Comparison of ENCODE assay signal across 15 mouse cellular contexts in genomic region chr16:29174831-29175350, GRCm38 (mm10). TPM values are rescaled to one million over a fixed set of nuclear protein-coding genes. Genes with fewer than 3 reads are reported as not detected.
DNase-seq lines count a peak whose midpoint lies in the region; ATAC-seq lines count a peak whose summit lies in the region.
"Had no signal": no experiment of that assay in that cellular context is flagged by ENCODE, and none has a peak within 500 bp of the region (broad histone marks: within the 10 kb centered on the region; RNA-seq: fewer than 3 reads in every experiment).

No protein-coding gene starts in this region.

- no peaks in the 10 kb centered on the region for H3K4me1 ChIP-seq in embryonic facial prominence, embryonic 12.5 days
- no peaks in the 10 kb centered on the region for H3K4me1 ChIP-seq in embryonic facial prominence, embryonic 10.5 days
- H3K4me1 ChIP-seq in lung, embryonic 16.5 days (replicated peaks; ENCODE audit: control insufficient read depth, insufficient read depth, low read length) = no peaks in the 10 kb centered on the region
- H3K4me1 ChIP-seq: hindbrain, embryonic 15.5 days; limb, embryonic 13.5 days had no signal

- H3K36me3 ChIP-seq in embryonic facial prominence, embryonic 12.5 days = no peaks in the 10 kb centered on the region
- H3K36me3 ChIP-seq in embryonic facial prominence, embryonic 10.5 days (replicated peaks) = no peaks in the 10 kb centered on the region
- H3K36me3 ChIP-seq in lung, embryonic 16.5 days (ENCODE audit: control insufficient read depth, insufficient read depth, low read length) = no peaks in the 10 kb centered on the region
- H3K36me3 ChIP-seq: hindbrain, embryonic 15.5 days; limb, embryonic 13.5 days had no signal

- no peak for DNase-seq in embryonic facial prominence, embryonic 10.5 days (ENCODE audit: low spot score)
- DNase-seq in lung, postnatal 14 days = no peak
- DNase-seq in fat pad, adult 2 months (ENCODE audit: extremely low read depth, low read depth, low spot score) = peak; percentile 16
- DNase-seq in lung, postnatal 25 days (ENCODE audit: low spot score) = peak; percentile 3
- no peak for DNase-seq in cerebellum, adult 11-12 months
- no peak for DNase-seq in gastrocnemius, adult 8-10 months (ENCODE audit: low spot score in 2 of 2)
- DNase-seq: B cell, adult 2 months; cerebellum, adult 2 months; embryo, embryonic 11 days; kidney, adult 18-20 months; kidney, postnatal 4 days had no signal

- H3K27ac ChIP-seq in embryonic facial prominence, embryonic 12.5 days = no peak overlapping the region
- H3K27ac ChIP-seq in embryonic facial prominence, embryonic 10.5 days (replicated peaks) = no peak overlapping the region
- no peak overlapping the region for H3K27ac ChIP-seq in lung, embryonic 16.5 days (ENCODE audit: low read length)
- H3K27ac ChIP-seq: hindbrain, embryonic 15.5 days; limb, embryonic 13.5 days had no signal

- ATAC-seq in embryonic facial prominence, embryonic 12.5 days (ENCODE audit: insufficient number of reproducible peaks, insufficient read depth, low FRiP score, low TSS enrichment) = peak; percentile 47; the same call in 1 of the 2 replicates
- peak; percentile 15; the same call in 1 of the 2 replicates for ATAC-seq in lung, embryonic 16.5 days (ENCODE audit: low read depth)

- no peaks in the 10 kb centered on the region for H3K9me3 ChIP-seq in embryonic facial prominence, embryonic 12.5 days
- H3K9me3 ChIP-seq in embryonic facial prominence, embryonic 10.5 days = no peaks in the 10 kb centered on the region
- no peaks in the 10 kb centered on the region for H3K9me3 ChIP-seq in lung, embryonic 16.5 days (ENCODE audit: control insufficient read depth, low read length)
- H3K9me3 ChIP-seq: hindbrain, embryonic 15.5 days; limb, embryonic 13.5 days had no signal

- H3K27me3 ChIP-seq in embryonic facial prominence, embryonic 12.5 days = no peaks in the 10 kb centered on the region
- no peaks in the 10 kb centered on the region for H3K27me3 ChIP-seq in embryonic facial prominence, embryonic 10.5 days (replicated peaks; ENCODE audit: low read depth, poor library complexity, severe bottlenecking)
- H3K27me3 ChIP-seq in lung, embryonic 16.5 days (ENCODE audit: control insufficient read depth, insufficient read depth, low read depth, low read length) = no peaks in the 10 kb centered on the region
- H3K27me3 ChIP-seq: hindbrain, embryonic 15.5 days; limb, embryonic 13.5 days had no signal

- H3K4me2 ChIP-seq in embryonic facial prominence, embryonic 12.5 days (replicated peaks) = no peak overlapping the region
- no peak overlapping the region for H3K4me2 ChIP-seq in lung, embryonic 16.5 days (ENCODE audit: low read depth, low read length)
- H3K4me2 ChIP-seq: hindbrain, embryonic 15.5 days; limb, embryonic 13.5 days had no signal

- no peak overlapping the region for H3K9ac ChIP-seq in embryonic facial prominence, embryonic 12.5 days
- H3K9ac ChIP-seq in lung, embryonic 16.5 days (ENCODE audit: low read length) = no peak overlapping the region
- H3K9ac ChIP-seq: hindbrain, embryonic 15.5 days; limb, embryonic 13.5 days had no signal

- H3K4me3 ChIP-seq in embryonic facial prominence, embryonic 12.5 days = no peak overlapping the region
- H3K4me3 ChIP-seq in embryonic facial prominence, embryonic 10.5 days = no peak overlapping the region
- no peak overlapping the region for H3K4me3 ChIP-seq in lung, embryonic 16.5 days (ENCODE audit: low read length)
- H3K4me3 ChIP-seq: hindbrain, embryonic 15.5 days; limb, embryonic 13.5 days had no signal

- 58% methylated on average over 6 of the region's 6 CpGs for WGBS in embryonic facial prominence, embryonic 12.5 days
- 72% methylated on average over 6 of the region's 6 CpGs for WGBS in embryonic facial prominence, embryonic 10.5 days
- WGBS in lung, embryonic 16.5 days = 40% methylated on average over 6 of the region's 6 CpGs

RNA-seq across cellular contexts. Expression of gene Hrasls, which starts 34.6 kb away (rescaled TPM):
- polyA plus RNA-seq in embryonic facial prominence, embryonic 12.5 days (2016; fragmentation: Nextera tagmentation; extraction: Ambion mirVana) = 2.1 and 2.4 TPM in 2 replicates
- polyA plus RNA-seq in embryonic facial prominence, embryonic 10.5 days (2016; fragmentation: Nextera tagmentation; extraction: Ambion mirVana) = 0.92 and 1.5 TPM in 2 replicates
- polyA plus RNA-seq in lung, embryonic 16.5 days (2015; fragmentation: Nextera tagmentation; extraction: Ambion mirVana) = 0.23 and 0.41 TPM in 2 replicates
- 10 to 100 TPM; 50.7 to 79.9 (median 71.1) TPM for total RNA-seq in gastrocnemius, adult 8-10 months (2022)

Comparison
In these comparisons a context has a peak if more than half of its experiments do, and no peak if none do; other contexts are left out.
1. DNase-seq: peak in fat pad, adult 2 months (single experiment) and lung, postnatal 25 days (single experiment); none in embryonic facial prominence, embryonic 10.5 days (single experiment), lung, postnatal 14 days (single experiment), cerebellum, adult 11-12 months (single experiment) and gastrocnemius, adult 8-10 months (0 of 2).